Mouse (Mus musculus) brown adipose tissue, adult 24 weeks (tissue): ENCODE measurements around the gene Olfr1324. TPM values are rescaled to one million over a fixed set of nuclear protein-coding genes. Genes with fewer than 3 reads are reported as not detected.
"Not testable (repeated sequence)": the region's sequence is repeated elsewhere in the genome, so short reads cannot be mapped to it uniquely, and the experiment has no call there.

Experiments used
- H3K27ac ChIP-seq: fragments of 200-500 bp; replicated peaks from 2 replicates; pipeline ENCODE4 v1.5.1; 2012; ENCODE audit warnings: low read depth, mild to moderate bottlenecking, low read length
- H3K4me1 ChIP-seq: fragments of 200-500 bp; 2 replicates; pipeline ENCODE4 v1.6.1; 2012; ENCODE audit warnings: low read length, mixed read lengths; ENCODE audit not compliant: control insufficient read depth, insufficient read depth, insufficient read length
- H3K4me3 ChIP-seq: fragments of 200-500 bp; 2 replicates; pipeline ENCODE4 v1.5.1; 2012; ENCODE audit warnings: low read depth, mild to moderate bottlenecking, low read length, moderate library complexity; ENCODE audit not compliant: insufficient read depth
- polyA plus RNA-seq: library from polyadenylated mRNA; stranded (reverse); fragments of >200 nt; gene quantifications from 2 replicates; pipeline ENCODE4 v1.2.4, GENCODE M21; 2012; ENCODE audit not compliant: missing spikeins, insufficient read depth, insufficient read length

Olfr1324 gene
- polyA plus RNA-seq, result not detected in 2 replicates

- no peak within 1 kb of the TSS for H3K4me3 ChIP-seq
- H3K27ac ChIP-seq, result no peak within 1 kb of the TSS
- H3K4me1 ChIP-seq, result no peaks in the 10 kb centered on the region
Observed at GRCm38 (mm10) chrX:50428398-50428797, at the start of gene Olfr1324. Gene Olfr1324 (minus strand): TSS chrX:50428498.

- H3K4me1 ChIP-seq, H3K4me3 ChIP-seq, H3K27ac ChIP-seq: not testable (repeated sequence)
Observed at GRCm38 (mm10) chrX:50470341-50470740, 42.0 kb upstream of the Olfr1324 start.

GRCm38 (mm10) chrX:50456136-50456535, 27.8 kb upstream of the Olfr1324 start:
- Histone ChIP-seq H3K4me1 (no peaks in the 10 kb centered on the region), H3K27ac (no peak overlapping the region), H3K4me3 (no peak overlapping the region)

- Histone ChIP-seq H3K27ac (no peak overlapping the region), H3K4me3 (no peak overlapping the region)
Observed at GRCm38 (mm10) chrX:50443352-50443751, 15.1 kb upstream of the Olfr1324 start.

GRCm38 (mm10) chrX:50442696-50443095, 14.4 kb upstream of the Olfr1324 start:
- Histone ChIP-seq H3K27ac (no peak overlapping the region), H3K4me3 (no peak overlapping the region), H3K4me1 (no peaks in the 10 kb centered on the region)

More at GRCm38 (mm10) chrX:50443352-50443751, 15.1 kb upstream of the Olfr1324 start:
- H3K4me1 ChIP-seq, result no peaks in the 10 kb centered on the region

- Histone ChIP-seq H3K27ac (no peak overlapping the region), H3K4me1 (no peaks in the 10 kb centered on the region), H3K4me3 (no peak overlapping the region)
Observed at GRCm38 (mm10) chrX:50432499-50432898, 4.2 kb upstream of the Olfr1324 start.

GRCm38 (mm10) chrX:50427712-50428328, 478 bp downstream of the Olfr1324 start:
- Histone ChIP-seq H3K4me1 (no peaks in the 10 kb centered on the region), H3K27ac (no peak overlapping the region), H3K4me3 (no peak overlapping the region)

GRCm38 (mm10) chrX:50425899-50426436, 2.3 kb downstream of the Olfr1324 start:
- no peak overlapping the region for H3K4me3 ChIP-seq
- no peak overlapping the region for H3K27ac ChIP-seq

GRCm38 (mm10) chrX:50410361-50410760, 17.9 kb downstream of the Olfr1324 start:
- H3K4me3 ChIP-seq, H3K27ac ChIP-seq, H3K4me1 ChIP-seq: not testable (repeated sequence)

More at GRCm38 (mm10) chrX:50425899-50426436, 2.3 kb downstream of the Olfr1324 start:
- no peaks in the 10 kb centered on the region for H3K4me1 ChIP-seq

GRCm38 (mm10) chrX:50390616-50391015, 37.7 kb downstream of the Olfr1324 start:
- not testable (repeated sequence) for H3K4me3 ChIP-seq, H3K4me1 ChIP-seq, H3K27ac ChIP-seq

- Histone ChIP-seq H3K4me3 (no peak overlapping the region), H3K4me1 (no peaks in the 10 kb centered on the region), H3K27ac (no peak overlapping the region)
Observed at GRCm38 (mm10) chrX:50374978-50375377, 53.3 kb downstream of the Olfr1324 start.
